Mouse (Mus musculus): Measurements from ENCODE around the gene Slc6a9. TPM values are rescaled to one million over a fixed set of nuclear protein-coding genes. Genes with fewer than 3 reads are reported as not detected.
A peak's percentile ranks its signal among the peaks of the same experiment; 100 is the strongest.

Slc6a9 gene
- polyA plus RNA-seq, 1 experiment, result 197 TPM

DNA sequence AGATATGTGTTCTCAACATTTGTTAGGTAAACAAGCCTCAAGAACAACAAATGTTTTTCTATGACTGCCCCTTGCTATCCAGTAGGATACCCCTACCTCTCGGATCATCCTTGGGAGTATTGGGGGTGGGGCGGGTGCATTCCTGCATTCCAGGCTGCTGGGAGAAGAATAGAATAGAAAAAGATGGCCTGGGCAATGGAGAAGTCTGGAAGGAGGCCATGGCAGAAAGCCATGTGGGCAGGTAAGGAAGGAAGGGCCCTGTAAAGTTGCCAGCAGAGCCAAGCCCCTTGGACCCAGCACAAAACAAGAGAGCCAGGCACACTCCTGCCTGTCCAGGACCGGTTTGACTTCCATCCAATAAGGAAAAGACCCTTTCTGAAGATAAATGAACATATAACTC lies 79.1 kb downstream of the Slc6a9 start:
- WGBS, result 7% methylated on average over 3 of the region's 3 CpGs
- no peaks in the 10 kb centered on the region for H3K27me3 ChIP-seq (ENCODE audit: control insufficient read depth, insufficient read depth, low read length)
- peaks cover 23% of the 10 kb centered on the region for H3K4me1 ChIP-seq (ENCODE audit: control insufficient read depth, insufficient read depth, low read length)
- peak overlapping the region; percentile 98 for H3K4me3 ChIP-seq (replicated peaks; ENCODE audit: insufficient read depth, low read depth, low read length)
- H3K27ac ChIP-seq (ENCODE audit: insufficient read depth, low read length), result peak overlapping the region; percentile 92
- DNase-seq, result peak; percentile 82 to 85
- TF ChIP-seq CTCF (IDR thresholded peaks at IDR 0.05; ENCODE audit: borderline replicate concordance, insufficient read depth, low read depth, low read length) (no peak), POLR2A (IDR thresholded peaks at IDR 0.05; ENCODE audit: borderline replicate concordance, insufficient read depth, low read length) (no peak)

DNA sequence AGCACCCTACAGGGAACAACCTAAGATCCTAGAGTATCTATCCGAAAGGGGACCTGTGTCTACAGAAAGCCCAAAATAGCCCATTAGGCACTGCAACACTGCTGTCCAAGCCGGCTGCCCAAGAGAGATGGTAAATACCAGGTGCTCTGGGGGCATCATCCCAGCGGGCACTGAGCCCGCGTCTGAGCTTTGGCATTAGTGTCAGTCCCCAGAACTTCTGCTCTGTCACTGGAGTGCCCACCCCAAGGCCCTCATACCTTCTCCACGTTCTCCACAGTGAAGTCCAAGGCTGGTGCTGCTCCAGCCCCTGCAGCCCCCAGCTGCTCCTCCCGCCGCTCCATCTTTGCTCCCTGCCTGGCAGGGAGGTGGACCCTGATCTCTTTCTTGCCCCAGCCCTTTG lies 79.7 kb downstream of the Slc6a9 start:
- H3K27me3 ChIP-seq (ENCODE audit: control insufficient read depth, insufficient read depth, low read length), result no peaks in the 10 kb centered on the region
- peak overlapping the region; percentile 92 for H3K27ac ChIP-seq (ENCODE audit: insufficient read depth, low read length)
- H3K4me1 ChIP-seq (ENCODE audit: control insufficient read depth, insufficient read depth, low read length), result peaks cover 21% of the 10 kb centered on the region
- peak overlapping the region; percentile 98 for H3K4me3 ChIP-seq (replicated peaks; ENCODE audit: insufficient read depth, low read depth, low read length)
- peak; percentile 62 to 66 for DNase-seq
- 0% methylated on average over 8 of the region's 8 CpGs for WGBS
- no peak for TF ChIP-seq CTCF (IDR thresholded peaks at IDR 0.05; ENCODE audit: borderline replicate concordance, insufficient read depth, low read depth, low read length)
- 0 out of 2 replicates have a peak, but pooled peaks have one; percentile 2 for TF ChIP-seq POLR2A (IDR thresholded peaks at IDR 0.05; ENCODE audit: borderline replicate concordance, insufficient read depth, low read length)

DNA sequence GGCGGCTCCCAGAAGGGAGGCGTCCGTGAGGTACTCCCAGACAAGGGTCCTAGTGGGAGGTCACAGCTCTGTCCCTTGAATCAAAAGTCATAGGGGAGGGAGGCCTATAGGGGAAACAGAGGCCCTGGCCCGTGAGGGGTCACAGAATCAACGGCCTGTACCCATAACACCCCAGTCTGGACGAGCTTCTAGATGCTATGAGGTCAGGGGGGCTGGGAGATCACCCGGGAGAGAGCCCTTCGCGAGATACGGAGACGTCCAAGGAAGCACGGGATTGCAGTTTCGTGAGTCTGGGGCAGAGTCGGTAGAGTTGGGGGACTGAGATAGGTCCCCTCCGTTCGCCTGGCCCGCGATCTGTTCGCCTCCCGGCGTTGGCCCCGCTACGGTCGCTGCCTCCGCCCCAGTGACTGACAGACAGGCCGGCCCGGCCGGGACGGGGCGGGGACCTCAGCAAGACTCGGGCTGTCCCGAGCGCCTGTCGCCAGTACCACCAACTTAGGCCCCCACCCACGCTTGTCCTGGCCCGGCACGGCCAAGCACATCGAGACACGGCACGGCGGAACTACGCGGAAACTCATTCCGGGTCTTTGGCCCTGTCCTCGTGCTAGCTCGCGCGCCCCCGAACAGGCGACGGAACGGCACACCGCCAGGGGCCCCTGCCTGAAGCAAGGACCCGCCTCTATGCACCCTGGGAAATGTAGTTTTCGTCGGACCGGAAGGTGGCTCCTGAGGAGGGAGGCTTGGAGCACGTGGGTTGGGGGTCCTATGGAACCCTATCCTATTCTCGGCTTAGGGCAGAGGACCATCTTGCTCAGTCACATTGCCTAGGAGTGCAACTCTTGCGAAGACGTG lies 80.5 kb downstream of the Slc6a9 start, which contains the start of gene Ipo13:
Ipo13 (minus strand) TSS at position 409 of the 852 bp plus-strand sequence.
- TF ChIP-seq CTCF (IDR thresholded peaks at IDR 0.05; ENCODE audit: borderline replicate concordance, insufficient read depth, low read depth, low read length) (no peak), POLR2A (IDR thresholded peaks at IDR 0.05; ENCODE audit: borderline replicate concordance, insufficient read depth, low read length) (peak; percentile 78)
- WGBS, result under 1% methylated on average over 61 of the region's 61 CpGs
- H3K4me3 ChIP-seq (replicated peaks; ENCODE audit: insufficient read depth, low read depth, low read length), result peak within 1 kb of the TSS; percentile 98

GRCm38 (mm10) chr4:117915489-117916105 lies 81.3 kb downstream of the Slc6a9 start:
- WGBS, result 1% methylated on average over 19 of the region's 19 CpGs
- Histone ChIP-seq H3K27me3 (ENCODE audit: control insufficient read depth, insufficient read depth, low read length) (no peaks in the 10 kb centered on the region), H3K4me1 (ENCODE audit: control insufficient read depth, insufficient read depth, low read length) (peaks cover 16% of the 10 kb centered on the region), H3K27ac (ENCODE audit: insufficient read depth, low read length) (peak overlapping the region; percentile 92; the same call in 1 of the 2 replicates), H3K4me3 (replicated peaks; ENCODE audit: insufficient read depth, low read depth, low read length) (peak overlapping the region; percentile 98)
- no peak for TF ChIP-seq CTCF (IDR thresholded peaks at IDR 0.05; ENCODE audit: borderline replicate concordance, insufficient read depth, low read depth, low read length)
- TF ChIP-seq POLR2A (IDR thresholded peaks at IDR 0.05; ENCODE audit: borderline replicate concordance, insufficient read depth, low read length), result no peak
- DNase-seq, result no peak

More for the DNA sequence above, 80.5 kb downstream of the Slc6a9 start, which contains the start of gene Ipo13:
- Histone ChIP-seq H3K27me3 (ENCODE audit: control insufficient read depth, insufficient read depth, low read length) (no peaks in the 10 kb centered on the region), H3K27ac (ENCODE audit: insufficient read depth, low read length) (peak within 1 kb of the TSS; percentile 92), H3K4me1 (ENCODE audit: control insufficient read depth, insufficient read depth, low read length) (peaks cover 16% of the 10 kb centered on the region)
- peak; percentile 91 to 97 for DNase-seq

DNA sequence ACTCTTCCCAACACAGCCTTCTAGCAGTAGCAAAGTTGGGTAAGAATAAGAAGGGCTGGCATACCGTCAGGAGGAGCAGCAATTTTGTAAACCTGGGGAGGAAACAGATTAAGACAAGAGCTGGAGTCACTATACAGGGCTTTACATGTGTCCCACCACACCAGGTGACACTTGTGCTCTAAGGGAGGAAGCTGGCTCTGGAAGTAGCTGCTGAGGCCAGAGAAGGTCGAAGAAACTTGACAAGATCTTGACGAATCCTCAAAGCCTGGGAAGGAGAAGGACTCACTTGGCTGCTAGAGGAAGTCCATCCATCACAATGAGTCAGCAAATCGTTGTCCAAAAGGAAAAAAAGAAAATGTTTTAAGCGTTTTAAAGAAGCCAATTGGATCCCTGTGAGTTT lies 82.1 kb downstream of the Slc6a9 start:
- H3K27me3 ChIP-seq (ENCODE audit: control insufficient read depth, insufficient read depth, low read length), result no peaks in the 10 kb centered on the region
- H3K4me1 ChIP-seq (ENCODE audit: control insufficient read depth, insufficient read depth, low read length), result peaks cover 10% of the 10 kb centered on the region
- no peak overlapping the region for H3K4me3 ChIP-seq (replicated peaks; ENCODE audit: insufficient read depth, low read depth, low read length)

GRCm38 (mm10) chr4:117917402-117917801 lies 83.1 kb downstream of the Slc6a9 start:
- Histone ChIP-seq H3K4me3 (replicated peaks; ENCODE audit: insufficient read depth, low read depth, low read length) (no peak overlapping the region), H3K27ac (ENCODE audit: insufficient read depth, low read length) (no peak overlapping the region), H3K4me1 (ENCODE audit: control insufficient read depth, insufficient read depth, low read length) (no peaks in the 10 kb centered on the region; the same call in 1 of the 2 replicates), H3K27me3 (ENCODE audit: control insufficient read depth, insufficient read depth, low read length) (no peaks in the 10 kb centered on the region)
- TF ChIP-seq POLR2A (IDR thresholded peaks at IDR 0.05; ENCODE audit: borderline replicate concordance, insufficient read depth, low read length) (no peak), CTCF (IDR thresholded peaks at IDR 0.05; ENCODE audit: borderline replicate concordance, insufficient read depth, low read depth, low read length) (no peak)
- WGBS, result 90% methylated on average over 4 of the region's 4 CpGs
- DNase-seq, result no peak

More for the DNA sequence above, 82.1 kb downstream of the Slc6a9 start:
- TF ChIP-seq CTCF (IDR thresholded peaks at IDR 0.05; ENCODE audit: borderline replicate concordance, insufficient read depth, low read depth, low read length), result no peak
- TF ChIP-seq POLR2A (IDR thresholded peaks at IDR 0.05; ENCODE audit: borderline replicate concordance, insufficient read depth, low read length), result no peak
- H3K27ac ChIP-seq (ENCODE audit: insufficient read depth, low read length), result no peak overlapping the region
- DNase-seq, result no peak
- WGBS, result 86% methylated on average over 5 of the region's 5 CpGs

- Histone ChIP-seq H3K27ac (ENCODE audit: insufficient read depth, low read length) (no peak overlapping the region), H3K4me3 (replicated peaks; ENCODE audit: insufficient read depth, low read depth, low read length) (no peak overlapping the region), H3K27me3 (ENCODE audit: control insufficient read depth, insufficient read depth, low read length) (no peaks in the 10 kb centered on the region), H3K4me1 (ENCODE audit: control insufficient read depth, insufficient read depth, low read length) (no peaks in the 10 kb centered on the region)
- TF ChIP-seq POLR2A (IDR thresholded peaks at IDR 0.05; ENCODE audit: borderline replicate concordance, insufficient read depth, low read length) (no peak), CTCF (IDR thresholded peaks at IDR 0.05; ENCODE audit: borderline replicate concordance, insufficient read depth, low read depth, low read length) (no peak)
- no peak for DNase-seq
- WGBS, result 94% methylated on average over 4 of the region's 4 CpGs
Observed at GRCm38 (mm10) chr4:117917847-117918246, 83.5 kb downstream of the Slc6a9 start.
